Mouse (Mus musculus) heart, postnatal 0 days (tissue): ENCODE data around the gene Tardbp. TPM values are rescaled to one million over a fixed set of nuclear protein-coding genes. Genes with fewer than 3 reads are reported as not detected.

ENCODE experiments used
- ATAC-seq: fragments of 200-750 bp; cut with Nextera tagmentation; 2 replicates; pipeline ENCODE4 v1.8.0; 2017; ENCODE audit warnings: low read depth, moderate number of reproducible peaks, moderate library complexity; ENCODE audit not compliant: insufficient read depth
- DNase-seq: peaks from one replicate; pipeline ENCODE4 v3.0.0-alpha.2; 2016; ENCODE audit warnings: low spot score
- H3K27ac ChIP-seq: fragments of 300-500 bp; sonication (generic); 2 replicates; pipeline ENCODE4 v1.5.1; 2014; ENCODE audit warnings: low read depth, mild to moderate bottlenecking
- H3K27me3 ChIP-seq: fragments of 300-500 bp; sonication (generic); 2 replicates; pipeline ENCODE4 v1.6.1; 2014; ENCODE audit warnings: low read length, mixed read lengths; ENCODE audit not compliant: control insufficient read depth, insufficient read depth
- H3K36me3 ChIP-seq: fragments of 300-500 bp; sonication (generic); replicated peaks from 2 replicates; pipeline ENCODE4 v1.6.1; 2014; ENCODE audit warnings: low read length, mixed read lengths; ENCODE audit not compliant: control insufficient read depth, insufficient read depth
- H3K4me1 ChIP-seq: fragments of 300-500 bp; sonication (generic); 2 replicates; pipeline ENCODE4 v1.6.1; 2014; ENCODE audit warnings: antibody characterized with exemption; ENCODE audit not compliant: control insufficient read depth, insufficient read depth
- H3K4me2 ChIP-seq: fragments of 300-500 bp; sonication (generic); 2 replicates; pipeline ENCODE4 v1.6.1; 2014; ENCODE audit warnings: low read depth, mild to moderate bottlenecking, low read length, moderate library complexity
- H3K4me3 ChIP-seq: fragments of 300-500 bp; sonication (generic); 2 replicates; pipeline ENCODE4 v1.5.1; 2014; ENCODE audit warnings: low read depth, low read length
- H3K9ac ChIP-seq: fragments of 300-500 bp; sonication (generic); replicated peaks from 2 replicates; pipeline ENCODE4 v1.6.1; 2014; ENCODE audit warnings: low read depth, low read length, mixed read lengths
- H3K9me3 ChIP-seq: fragments of 300-500 bp; sonication (generic); replicated peaks from 2 replicates; pipeline ENCODE4 v1.6.1; 2016; ENCODE audit warnings: low read length; ENCODE audit not compliant: control insufficient read depth
- CTCF ChIP-seq: IDR thresholded peaks from 2 replicates; pipeline ENCODE4 v1.5.1; 2016; ENCODE audit warnings: antibody characterized with exemption, control low read depth, low read depth
- EP300 ChIP-seq: IDR thresholded peaks from 2 replicates; pipeline ENCODE4 v1.6.1; 2016; ENCODE audit warnings: antibody characterized with exemption, low read depth
- WGBS: fragments of 180-500 bp; shearing (Covaris S2); extraction: QIAGEN DNeasy Blood & Tissue Kit; methylation state at CpG from one replicate; pipeline ENCODE4 v1.1.7; 2014; 5-methylcytosine and 5-hydroxymethylcytosine counted together
- polyA plus RNA-seq: library from polyadenylated mRNA; unstranded; fragments of >200 nt; fragmentation: Nextera tagmentation; extraction: Ambion mirVana; gene quantifications from 2 replicates; pipeline ENCODE4 v1.2.1, GENCODE M21; 2015
- total RNA-seq: library from RNA; depleted of rRNA; stranded (reverse); fragments of >200 nt; gene quantifications from 2 replicates; pipeline ENCODE4 v1.2.3, GENCODE M21; 2014; ENCODE audit warnings: low replicate concordance

Tardbp gene
- total and polyA plus RNA-seq, 2 experiments from 2014 or later: 89.9 to 93.5 TPM

DNA sequence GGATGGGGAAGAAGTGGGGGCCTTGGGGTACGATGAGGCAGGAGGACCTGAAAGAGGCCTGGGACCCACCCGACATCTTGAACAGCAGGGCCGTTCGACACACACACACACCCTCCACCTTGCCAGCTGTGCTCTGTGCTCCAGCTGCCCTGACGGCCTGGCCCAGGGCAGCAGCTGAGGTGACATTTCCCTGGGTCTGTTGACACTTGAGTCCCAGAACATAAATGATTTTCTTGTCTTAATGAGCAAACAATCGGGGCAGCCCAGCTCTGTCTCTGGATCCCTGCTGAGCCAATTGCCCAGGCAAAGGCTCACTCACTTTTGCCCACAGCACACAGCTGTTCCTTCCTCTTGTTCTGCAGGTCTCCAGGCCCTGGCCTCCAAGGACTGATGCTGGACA lies 37.2 kb upstream of the Tardbp start:
- Histone ChIP-seq H3K27me3 (no peaks in the 10 kb centered on the region), H3K36me3 (no peaks in the 10 kb centered on the region), H3K4me3 (no peak overlapping the region), H3K9ac (no peak overlapping the region), H3K9me3 (no peaks in the 10 kb centered on the region), H3K4me1 (peaks cover 10% of the 10 kb centered on the region; the same call in 1 of the 2 replicates), H3K27ac (no peak overlapping the region), H3K4me2 (no peak overlapping the region)
- 78% methylated on average over 6 of the region's 6 CpGs for WGBS
- TF ChIP-seq CTCF (no peak), EP300 (no peak)
- no peak for ATAC-seq
- DNase-seq: no peak

GRCm38 (mm10) chr4:148663326-148663725 lies 36.5 kb upstream of the Tardbp start:
- no peak overlapping the region for H3K4me2 ChIP-seq
- TF ChIP-seq CTCF: no peak
- TF ChIP-seq EP300: no peak
- ATAC-seq: no peak
- no peaks in the 10 kb centered on the region for H3K36me3 ChIP-seq
- H3K4me3 ChIP-seq: no peak overlapping the region
- H3K27me3 ChIP-seq: no peaks in the 10 kb centered on the region
- no peak overlapping the region for H3K27ac ChIP-seq
- H3K4me1 ChIP-seq: peaks cover 5% of the 10 kb centered on the region; the same call in 1 of the 2 replicates
- 74% methylated on average over 7 of the region's 7 CpGs for WGBS
- no peak overlapping the region for H3K9ac ChIP-seq
- no peak for DNase-seq
- no peaks in the 10 kb centered on the region for H3K9me3 ChIP-seq

- H3K9ac ChIP-seq: no peak overlapping the region
- peak; percentile 53 for ATAC-seq
- WGBS: 27% methylated on average over 21 of the region's 21 CpGs
Measured at GRCm38 (mm10) chr4:148662168-148662965, 35.5 kb upstream of the Tardbp start.

GRCm38 (mm10) chr4:148660174-148660573 lies 33.4 kb upstream of the Tardbp start:
- H3K4me1 ChIP-seq: no peaks in the 10 kb centered on the region
- TF ChIP-seq CTCF (no peak), EP300 (no peak)
- no peaks in the 10 kb centered on the region for H3K9me3 ChIP-seq
- H3K27me3 ChIP-seq: no peaks in the 10 kb centered on the region
- DNase-seq (no peak), ATAC-seq (no peak)
- H3K27ac ChIP-seq: no peak overlapping the region
- no peak overlapping the region for H3K9ac ChIP-seq
- WGBS: 57% methylated on average over 3 of the region's 3 CpGs
- no peaks in the 10 kb centered on the region for H3K36me3 ChIP-seq
- H3K4me3 ChIP-seq: no peak overlapping the region
- no peak overlapping the region for H3K4me2 ChIP-seq

More at GRCm38 (mm10) chr4:148662168-148662965, 35.5 kb upstream of the Tardbp start:
- Histone ChIP-seq H3K36me3 (no peaks in the 10 kb centered on the region), H3K4me1 (0 out of 2 replicates have a peak, but pooled peaks cover 5% of the 10 kb centered on the region), H3K4me3 (no peak overlapping the region), H3K27ac (peak overlapping the region; percentile 7), H3K27me3 (no peaks in the 10 kb centered on the region), H3K4me2 (peak overlapping the region; percentile 45), H3K9me3 (no peaks in the 10 kb centered on the region)
- DNase-seq: peak; percentile 57
- TF ChIP-seq EP300: no peak
- peak; percentile 78 for TF ChIP-seq CTCF

- no peaks in the 10 kb centered on the region for H3K9me3 ChIP-seq
- ATAC-seq (no peak), DNase-seq (no peak)
- 79% methylated on average over 13 of the region's 13 CpGs for WGBS
- no peak overlapping the region for H3K9ac ChIP-seq
- no peaks in the 10 kb centered on the region for H3K4me1 ChIP-seq
- H3K4me3 ChIP-seq: no peak overlapping the region
- no peaks in the 10 kb centered on the region for H3K27me3 ChIP-seq
- H3K36me3 ChIP-seq: no peaks in the 10 kb centered on the region
- H3K4me2 ChIP-seq: peak overlapping the region; percentile 42; the same call in 1 of the 2 replicates
- H3K27ac ChIP-seq: peak overlapping the region; percentile 64; the same call in 1 of the 2 replicates
- no peak for TF ChIP-seq EP300
- TF ChIP-seq CTCF: no peak
Measured at GRCm38 (mm10) chr4:148657776-148658175, 31.0 kb upstream of the Tardbp start.
